Mouse (Mus musculus) erythroblast, embryonic 14.5 days (primary cell): ENCODE results near the gene N4bp1.

Experiments used
- GATA1 ChIP-seq: IDR thresholded peaks from 2 replicates; pipeline ENCODE4 v1.6.1; 2012; ENCODE audit warnings: low read length, inconsistent platforms, mixed read lengths
- TAL1 ChIP-seq: IDR thresholded peaks from 3 replicates; pipeline ENCODE4 v1.6.1; 2012; ENCODE audit warnings: low read length, inconsistent platforms, mixed read lengths

GRCm38 (mm10) chr8:86819426-86819825 is 65.6 kb downstream of the N4bp1 start:
- no peak for TF ChIP-seq GATA1
- TF ChIP-seq TAL1: no peak
